ENCODE assay signal across 12 mouse cellular contexts in the genomic region with DNA sequence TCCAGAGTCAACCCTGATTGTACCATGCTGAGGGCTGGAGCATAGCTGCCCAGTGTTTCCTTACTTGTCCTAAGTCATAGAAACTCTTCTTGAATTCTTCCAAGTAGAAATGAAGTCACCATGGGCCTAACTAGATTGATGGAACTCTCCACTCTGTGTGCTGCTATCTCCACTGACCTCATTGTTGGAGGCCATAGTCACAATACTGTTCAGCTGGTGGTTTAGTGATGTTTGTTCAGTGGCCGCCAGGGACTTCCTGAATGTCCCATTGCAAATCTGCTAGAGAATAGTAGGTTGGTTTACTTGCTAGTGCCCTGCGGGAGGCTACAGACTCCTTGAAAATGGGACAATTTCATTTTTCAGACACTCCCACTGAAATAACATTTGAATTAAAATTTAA.
"Had no signal": no experiment of that assay in that cellular context is flagged by ENCODE, and none has a peak within 500 bp of the region (broad histone marks: within the 10 kb centered on the region; RNA-seq: fewer than 3 reads in every experiment).

No protein-coding gene starts in this region.

- DNase-seq: gastrocnemius, postnatal 14 days; gastrocnemius, postnatal 36 days; heart, adult 18-20 months; heart, postnatal 36 days; kidney, adult 18-20 months; kidney, adult 8-10 months; kidney, postnatal 10 days; kidney, postnatal 25 days; kidney, postnatal 4 days; liver; liver, embryonic 13.5 days; liver, postnatal 0 days had no signal
